Mouse (Mus musculus) heart, embryonic 14.5 days (tissue): ENCODE measurements around the gene 6030458C11Rik. TPM values are rescaled to one million over a fixed set of nuclear protein-coding genes. Genes with fewer than 3 reads are reported as not detected.
A peak's percentile ranks its signal among the peaks of the same experiment; 100 is the strongest.

Experiments
- ATAC-seq: fragments of 200-750 bp; cut with Nextera tagmentation; 2 replicates; pipeline ENCODE4 v1.8.0; 2017; ENCODE audit warnings: low read depth, moderate TSS enrichment; ENCODE audit not compliant: insufficient number of reproducible peaks, insufficient read depth, low FRiP score
- H3K27ac ChIP-seq, 2 experiments: fragments of 200-500 bp in 1 of 2; fragments of 300-500 bp in 1 of 2; sonication (generic) in 1 of 2; replicated peaks in 1 of 2; 2 replicates each; pipeline ENCODE4 v1.5.1; 2012 to 2014; ENCODE audit warnings: low read depth in 2 of 2, low read length in 2 of 2, control low read depth in 1 of 2, mild to moderate bottlenecking in 1 of 2, mixed read lengths in 1 of 2; ENCODE audit not compliant: control insufficient read depth in 1 of 2, insufficient read depth in 1 of 2
- H3K27me3 ChIP-seq: fragments of 300-500 bp; sonication (generic); 2 replicates; pipeline ENCODE4 v1.6.1; 2014; ENCODE audit warnings: mild to moderate bottlenecking, low read length, control low read depth; ENCODE audit not compliant: control insufficient read depth, insufficient read depth
- H3K36me3 ChIP-seq: fragments of 300-500 bp; sonication (generic); 2 replicates; pipeline ENCODE4 v1.6.1; 2014; ENCODE audit warnings: mild to moderate bottlenecking, control low read depth, low read length, mixed read lengths; ENCODE audit not compliant: control insufficient read depth, insufficient read depth
- H3K4me1 ChIP-seq, 2 experiments: fragments of 200-500 bp in 1 of 2; fragments of 300-500 bp in 1 of 2; sonication (generic) in 1 of 2; 2 replicates each; pipeline ENCODE4 v1.6.1; 2012 to 2014; ENCODE audit warnings: low read length in 2 of 2, control low read depth in 1 of 2, mixed read lengths in 1 of 2; ENCODE audit not compliant: control insufficient read depth in 2 of 2, insufficient read depth in 2 of 2
- H3K4me2 ChIP-seq: fragments of 300-500 bp; sonication (generic); 2 replicates; pipeline ENCODE4 v1.6.1; 2014; ENCODE audit warnings: mild to moderate bottlenecking, low read length
- H3K4me3 ChIP-seq, 2 experiments: fragments of 200-500 bp in 1 of 2; fragments of 300-500 bp in 1 of 2; sonication (generic) in 1 of 2; 2 replicates each; pipeline ENCODE4 v1.5.1; 2012 to 2014; ENCODE audit warnings: low read length in 2 of 2, mild to moderate bottlenecking in 2 of 2, control low read depth in 1 of 2, low read depth in 1 of 2, moderate library complexity in 1 of 2; ENCODE audit not compliant: control insufficient read depth in 1 of 2, insufficient read depth in 1 of 2
- H3K9ac ChIP-seq: fragments of 300-500 bp; sonication (generic); 2 replicates; pipeline ENCODE4 v1.6.1; 2014; ENCODE audit warnings: mild to moderate bottlenecking, low read length
- H3K9me3 ChIP-seq: fragments of 300-500 bp; sonication (generic); 2 replicates; pipeline ENCODE4 v1.6.1; 2016; ENCODE audit warnings: low read length, control low read depth; ENCODE audit not compliant: control insufficient read depth
- WGBS: fragments of 180-500 bp; shearing (Covaris S2); extraction: QIAGEN DNeasy Blood & Tissue Kit; methylation state at CpG from one replicate; pipeline ENCODE4 v1.1.7; 2014; 5-methylcytosine and 5-hydroxymethylcytosine counted together
- polyA plus RNA-seq: library from polyadenylated mRNA; unstranded; fragments of >200 nt; fragmentation: Nextera tagmentation; extraction: Ambion mirVana; gene quantifications from 2 replicates; pipeline ENCODE4 v1.2.1, GENCODE M21; 2014

Gene 6030458C11Rik
- 25.0 and 26.0 TPM in 2 replicates for polyA plus RNA-seq

- peak within 1 kb of the TSS; percentile 53 to 69 for H3K27ac ChIP-seq
- H3K9ac ChIP-seq, result peak within 1 kb of the TSS; percentile 89
- H3K4me2 ChIP-seq, result peak within 1 kb of the TSS; percentile 89
- peak within 1 kb of the TSS; percentile 80 to 99 for H3K4me3 ChIP-seq
- peaks cover 8 to 21% of the 10 kb centered on the region in 2 experiments for H3K4me1 ChIP-seq
- ATAC-seq, result peak; percentile 99
- under 1% methylated on average over 67 of the region's 67 CpGs for WGBS
- H3K9me3 ChIP-seq, result no peaks in the 10 kb centered on the region
- peaks cover 56% of the 10 kb centered on the region for H3K36me3 ChIP-seq
- no peaks in the 10 kb centered on the region for H3K27me3 ChIP-seq
These were observed at the start of gene 6030458C11Rik, which contains the start of gene Drosha for GRCm38 (mm10) chr15:12824197-12824952. Gene 6030458C11Rik, minus strand, starts transcription at chr15:12824649. Gene Drosha, plus strand, starts transcription at chr15:12824815.

GRCm38 (mm10) chr15:12867269-12867668 lies 42.8 kb upstream of the 6030458C11Rik start:
- Histone ChIP-seq H3K9ac (no peak overlapping the region), H3K27me3 (no peaks in the 10 kb centered on the region), H3K27ac (no peak overlapping the region), H3K9me3 (no peaks in the 10 kb centered on the region), H3K4me3 (no peak overlapping the region), H3K4me2 (no peak overlapping the region), H3K4me1 (peaks cover 2 to 6% of the 10 kb centered on the region in 2 experiments; a peak in 3 of 4 replicates), H3K36me3 (peaks cover 61% of the 10 kb centered on the region)
- WGBS, result 81% methylated on average over 8 of the region's 8 CpGs
- no peak for ATAC-seq

GRCm38 (mm10) chr15:12865595-12866314 lies 41.3 kb upstream of the 6030458C11Rik start:
- H3K4me3 ChIP-seq, result no peak overlapping the region
- WGBS, result 56% methylated on average over 7 of the region's 7 CpGs
- H3K27ac ChIP-seq, result peak overlapping the region in 1 of 2 experiments; percentile 16; a peak in 1 of 4 replicates
- peaks cover 2 to 6% of the 10 kb centered on the region in 2 experiments; a peak in 3 of 4 replicates for H3K4me1 ChIP-seq
- H3K27me3 ChIP-seq, result no peaks in the 10 kb centered on the region
- H3K4me2 ChIP-seq, result no peak overlapping the region
- H3K36me3 ChIP-seq, result peaks cover 67% of the 10 kb centered on the region
- no peaks in the 10 kb centered on the region for H3K9me3 ChIP-seq
- ATAC-seq, result no peak
- no peak overlapping the region for H3K9ac ChIP-seq

GRCm38 (mm10) chr15:12863669-12864068 lies 39.2 kb upstream of the 6030458C11Rik start:
- H3K4me1 ChIP-seq, result peaks cover 2 to 7% of the 10 kb centered on the region in 2 experiments
- H3K36me3 ChIP-seq, result peaks cover 81% of the 10 kb centered on the region
- H3K9me3 ChIP-seq, result no peaks in the 10 kb centered on the region
- H3K9ac ChIP-seq, result no peak overlapping the region
- ATAC-seq, result no peak
- no peaks in the 10 kb centered on the region for H3K27me3 ChIP-seq
- 45% methylated on average over 1 of the region's 1 CpGs for WGBS
- H3K4me3 ChIP-seq, result no peak overlapping the region
- no peak overlapping the region for H3K27ac ChIP-seq
- H3K4me2 ChIP-seq, result no peak overlapping the region

GRCm38 (mm10) chr15:12862061-12862460 lies 37.6 kb upstream of the 6030458C11Rik start:
- H3K9me3 ChIP-seq, result no peaks in the 10 kb centered on the region
- 79% methylated on average over 3 of the region's 3 CpGs for WGBS
- no peak overlapping the region for H3K4me3 ChIP-seq
- peaks cover 11 to 19% of the 10 kb centered on the region in 2 experiments for H3K4me1 ChIP-seq
- ATAC-seq, result no peak
- no peak overlapping the region for H3K4me2 ChIP-seq
- H3K9ac ChIP-seq, result no peak overlapping the region
- peaks cover 72% of the 10 kb centered on the region for H3K36me3 ChIP-seq
- H3K27ac ChIP-seq, result no peak overlapping the region
- H3K27me3 ChIP-seq, result no peaks in the 10 kb centered on the region

- peaks cover 81% of the 10 kb centered on the region for H3K36me3 ChIP-seq
- WGBS, result 83% methylated on average over 3 of the region's 3 CpGs
- no peak overlapping the region for H3K9ac ChIP-seq
- H3K4me3 ChIP-seq, result no peak overlapping the region
- H3K27ac ChIP-seq, result peak overlapping the region in 1 of 2 experiments; percentile 61; a peak in 2 of 4 replicates
- no peaks in the 10 kb centered on the region for H3K9me3 ChIP-seq
- H3K4me2 ChIP-seq, result no peak overlapping the region
- no peaks in the 10 kb centered on the region for H3K27me3 ChIP-seq
- peaks cover 9 to 13% of the 10 kb centered on the region in 2 experiments for H3K4me1 ChIP-seq
- no peak for ATAC-seq
These were observed 34.2 kb upstream of the 6030458C11Rik start for GRCm38 (mm10) chr15:12858645-12859044.

- H3K4me3 ChIP-seq, result no peak overlapping the region
- H3K9me3 ChIP-seq, result no peaks in the 10 kb centered on the region
- no peak overlapping the region; the same call in 1 of the 2 replicates for H3K9ac ChIP-seq
- 51% methylated on average over 12 of the region's 12 CpGs for WGBS
- H3K4me1 ChIP-seq, result peaks cover 9 to 13% of the 10 kb centered on the region in 2 experiments
- no peak overlapping the region for H3K4me2 ChIP-seq
- peaks cover 84% of the 10 kb centered on the region for H3K36me3 ChIP-seq
- peak overlapping the region; percentile 61 to 64 for H3K27ac ChIP-seq
- 0 out of 2 replicates have a peak, but pooled peaks have one; percentile 55 for ATAC-seq
- no peaks in the 10 kb centered on the region for H3K27me3 ChIP-seq
These were observed 33.5 kb upstream of the 6030458C11Rik start for GRCm38 (mm10) chr15:12857840-12858516.
